ENCODE assay signal across 8 mouse cellular contexts in genomic region chr8:93810859-93811602, GRCm38 (mm10). TPM values are rescaled to one million over a fixed set of nuclear protein-coding genes. Genes with fewer than 3 reads are reported as not detected.
A peak's percentile ranks its signal among the peaks of the same experiment; 100 is the strongest.
DNase-seq lines count a peak whose midpoint lies in the region; ATAC-seq lines count a peak whose summit lies in the region.

No protein-coding gene starts in this region.

- DNase-seq in heart, postnatal 10 days: no peak
- peak; percentile 15 for DNase-seq in thymus, postnatal 25 days
- no peak for DNase-seq in thymus, postnatal 0 days (ENCODE audit: low spot score)
- peak; percentile 34 for DNase-seq in hindbrain, embryonic 14.5 days (ENCODE audit: low spot score)
- DNase-seq in layer of hippocampus, postnatal 36 days: no peak
- DNase-seq in urinary bladder, postnatal 36 days (ENCODE audit: low spot score in 2 of 2): no peak

- peak overlapping the region; percentile 87 for H3K4me2 ChIP-seq in heart, embryonic 11.5 days
- peak overlapping the region; percentile 89 for H3K4me2 ChIP-seq in hindbrain, embryonic 14.5 days (replicated peaks)
- peak overlapping the region; percentile 80 for H3K4me2 ChIP-seq in midbrain, embryonic 16.5 days (ENCODE audit: low read length)

- peak overlapping the region; percentile 73 for H3K27ac ChIP-seq in heart, embryonic 11.5 days (ENCODE audit: low read depth, low read length)
- peak overlapping the region; percentile 98 for H3K27ac ChIP-seq in hindbrain, embryonic 14.5 days
- peak overlapping the region; percentile 98 for H3K27ac ChIP-seq in midbrain, embryonic 16.5 days (ENCODE audit: low read length)

- intact Hi-C loops in heart, postnatal 10 days (cut with DNase I): loop anchor here (5.0 kb wide), 2 partner anchors 121 to 219 kb away; no protein-coding TSS in a partner anchor

- WGBS in heart, embryonic 11.5 days (ENCODE audit: insufficient replicate concordance): 1% methylated on average over 52 of the region's 53 CpGs
- WGBS in hindbrain, embryonic 14.5 days: under 1% methylated on average over 51 of the region's 53 CpGs
- under 1% methylated on average over 49 of the region's 53 CpGs for WGBS in midbrain, embryonic 16.5 days

- H3K27me3 ChIP-seq in heart, embryonic 11.5 days (ENCODE audit: control insufficient read depth, insufficient read depth, low read length): peaks cover 21% of the 10 kb centered on the region
- 0 out of 2 replicates have a peak, but pooled peaks cover 5% of the 10 kb centered on the region for H3K27me3 ChIP-seq in hindbrain, embryonic 14.5 days (ENCODE audit: control insufficient read depth, insufficient read depth, low read length)
- H3K27me3 ChIP-seq in midbrain, embryonic 16.5 days (ENCODE audit: control insufficient read depth, insufficient read depth, low read depth, low read length): no peaks in the 10 kb centered on the region

- no peaks in the 10 kb centered on the region for H3K9me3 ChIP-seq in heart, embryonic 11.5 days (replicated peaks; ENCODE audit: control insufficient read depth, low read length)
- no peaks in the 10 kb centered on the region for H3K9me3 ChIP-seq in hindbrain, embryonic 14.5 days (ENCODE audit: control insufficient read depth, low read length)
- no peaks in the 10 kb centered on the region for H3K9me3 ChIP-seq in midbrain, embryonic 16.5 days (replicated peaks; ENCODE audit: control insufficient read depth, low read length, poor library complexity, severe bottlenecking)

- peak overlapping the region; percentile 70 for H3K4me3 ChIP-seq in heart, embryonic 11.5 days (ENCODE audit: low read depth, low read length)
- H3K4me3 ChIP-seq in hindbrain, embryonic 14.5 days (replicated peaks; ENCODE audit: low read length): peak overlapping the region; percentile 85
- H3K4me3 ChIP-seq in midbrain, embryonic 16.5 days (ENCODE audit: low read depth, low read length): peak overlapping the region; percentile 96

- no peak for ATAC-seq in heart, embryonic 11.5 days (replicated peaks; ENCODE audit: insufficient number of reproducible peaks, low FRiP score, low TSS enrichment)
- no peak for ATAC-seq in hindbrain, embryonic 14.5 days (ENCODE audit: low FRiP score)
- peak; percentile 32 for ATAC-seq in midbrain, embryonic 16.5 days

- peak overlapping the region; percentile 76 for H3K9ac ChIP-seq in heart, embryonic 11.5 days (ENCODE audit: low read depth, low read length)
- H3K9ac ChIP-seq in hindbrain, embryonic 14.5 days: peak overlapping the region; percentile 99
- peak overlapping the region; percentile 98 for H3K9ac ChIP-seq in midbrain, embryonic 16.5 days (ENCODE audit: low read depth, low read length)

- peaks cover 15% of the 10 kb centered on the region for H3K4me1 ChIP-seq in heart, embryonic 11.5 days (ENCODE audit: control insufficient read depth, insufficient read depth, low read length)
- H3K4me1 ChIP-seq in hindbrain, embryonic 14.5 days (replicated peaks; ENCODE audit: control insufficient read depth, insufficient read depth, low read length): peaks cover 25% of the 10 kb centered on the region
- peaks cover 24% of the 10 kb centered on the region for H3K4me1 ChIP-seq in midbrain, embryonic 16.5 days (ENCODE audit: control insufficient read depth, insufficient read depth, low read length)

- no peaks in the 10 kb centered on the region for H3K36me3 ChIP-seq in heart, embryonic 11.5 days (ENCODE audit: control insufficient read depth, insufficient read depth, low read length)
- no peaks in the 10 kb centered on the region for H3K36me3 ChIP-seq in hindbrain, embryonic 14.5 days (replicated peaks; ENCODE audit: control insufficient read depth, insufficient read depth)
- no peaks in the 10 kb centered on the region for H3K36me3 ChIP-seq in midbrain, embryonic 16.5 days (ENCODE audit: control insufficient read depth, insufficient read depth, low read length)

RNA-seq across cellular contexts. Expression of gene Gnao1, which starts 1.3 kb away (rescaled TPM):
- polyA plus RNA-seq in heart, embryonic 11.5 days (2014; fragmentation: Nextera tagmentation; extraction: Ambion mirVana): 13.9 and 15.5 TPM in 2 replicates
- total RNA-seq in heart, postnatal 10 days (2021): 10 to 100 TPM; 18.5 to 28.1 TPM
- 0.60 and 0.63 TPM in 2 replicates for polyA plus RNA-seq in thymus, postnatal 0 days (2015; fragmentation: Nextera tagmentation; extraction: Ambion mirVana)
- polyA plus RNA-seq in hindbrain, embryonic 14.5 days (2014; fragmentation: Nextera tagmentation; extraction: Ambion mirVana): 200 and 230 TPM in 2 replicates
- polyA plus RNA-seq in midbrain, embryonic 16.5 days (2015; fragmentation: Nextera tagmentation; extraction: Ambion mirVana): 235 and 240 TPM in 2 replicates
- 100 to 1,000 TPM; 641 to 673 TPM for total RNA-seq in layer of hippocampus, postnatal 36 days (2021)

Comparison
In these comparisons a context has a peak if more than half of its experiments do, and no peak if none do; other contexts are left out.
1. DNase-seq: peak in thymus, postnatal 25 days (single experiment) and hindbrain, embryonic 14.5 days (single experiment); none in heart, postnatal 10 days (0 of 2), thymus, postnatal 0 days (single experiment), layer of hippocampus, postnatal 36 days (0 of 2) and urinary bladder, postnatal 36 days (0 of 2).
2. RNA of gene Gnao1, which starts 1.3 kb away (polyA plus RNA-seq): 235 to 240 TPM in midbrain, embryonic 16.5 days and 200 to 230 TPM in hindbrain, embryonic 14.5 days; 13.9 to 15.5 TPM in heart, embryonic 11.5 days and 0.60 to 0.63 TPM in thymus, postnatal 0 days; every median in the first group is over 10 times any median in the second.
3. Peak in every context shown above with its lines, with median percentiles within 50 percentile points of each other: H3K27ac ChIP-seq, H3K4me2 ChIP-seq, H3K4me3 ChIP-seq and H3K9ac ChIP-seq.